Mouse (Mus musculus): ENCODE results near the gene Gpr141.
A peak's percentile ranks its signal among the peaks of the same experiment; 100 is the strongest.

Gene Gpr141

GRCm38 (mm10) chr13:19730826-19731225, 93.2 kb downstream of the Gpr141 start:
- no peak for DNase-seq (ENCODE audit: low read depth, low spot score)

GRCm38 (mm10) chr13:19718954-19719353, 105.1 kb downstream of the Gpr141 start:
- no peak for DNase-seq (ENCODE audit: low read depth, low spot score)

GRCm38 (mm10) chr13:19717201-19717600, 106.9 kb downstream of the Gpr141 start:
- no peak for DNase-seq (ENCODE audit: low read depth, low spot score)

GRCm38 (mm10) chr13:19703806-19704205, 120.3 kb downstream of the Gpr141 start:
- DNase-seq (ENCODE audit: low read depth, low spot score) = no peak

- peak; percentile 66 for DNase-seq (ENCODE audit: low read depth, low spot score)
Measured at GRCm38 (mm10) chr13:19701443-19702078, 122.5 kb downstream of the Gpr141 start.

- no peak for DNase-seq (ENCODE audit: low read depth, low spot score)
Measured at GRCm38 (mm10) chr13:19700733-19701442, 123.2 kb downstream of the Gpr141 start.
